Mouse (Mus musculus) thymus, postnatal 4 days (tissue): ENCODE results near the gene Krt1.

Source experiments
- DNase-seq: peaks from one replicate; pipeline ENCODE4 v3.0.0; 2021

Gene Krt1

GRCm38 (mm10) chr15:101850694-101851093, at the start of gene Krt1:
Gene Krt1, minus strand, starts transcription at chr15:101850794.
- no peak for DNase-seq

GRCm38 (mm10) chr15:101895216-101895615, 44.6 kb upstream of the Krt1 start:
- no peak for DNase-seq

DNA sequence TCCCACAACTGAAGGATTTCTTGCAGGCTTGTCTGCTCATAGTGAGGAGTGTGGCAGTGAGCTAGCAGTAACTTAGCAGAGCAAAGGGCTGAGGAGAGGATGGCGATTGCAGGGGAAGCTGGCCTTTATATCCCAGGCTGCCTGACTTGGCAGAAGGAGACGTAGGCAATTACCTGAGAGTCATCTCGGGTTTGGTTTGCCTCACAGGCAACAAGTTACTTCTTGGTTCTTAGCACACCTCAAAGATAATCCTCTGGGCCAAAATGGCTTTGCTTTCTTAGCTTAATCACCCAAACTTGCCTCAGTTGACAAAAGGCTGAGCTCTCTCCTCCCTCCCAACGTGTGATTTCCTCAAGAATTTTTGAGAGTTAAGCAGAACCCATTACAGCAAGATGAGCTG, 42.2 kb upstream of the Krt1 start, which contains the start of gene Krt76:
TSS of gene Krt76 (minus strand) at position 101 of the 400 bp plus-strand sequence.
- DNase-seq: no peak

DNA sequence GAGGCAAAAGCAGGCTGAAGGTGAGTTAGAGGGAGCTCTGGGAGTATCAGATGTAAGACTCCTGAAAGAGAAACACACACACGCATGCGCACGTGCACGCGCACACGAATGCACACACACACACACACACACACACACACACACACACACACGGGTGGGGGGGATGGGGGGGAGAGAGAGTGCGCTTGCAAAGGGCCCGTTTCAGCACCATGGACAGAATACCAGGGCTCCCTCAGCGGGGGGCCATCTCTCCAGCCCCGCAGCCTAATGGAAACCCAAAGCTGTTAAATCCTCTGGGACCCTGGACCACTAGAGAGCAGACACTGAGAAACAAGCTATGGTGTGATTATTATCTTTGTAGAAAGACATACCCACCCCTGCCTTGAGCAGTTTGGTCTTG, 29.2 kb upstream of the Krt1 start:
- peak; percentile 21 for DNase-seq

- DNase-seq: no peak
These were observed 27.4 kb upstream of the Krt1 start for GRCm38 (mm10) chr15:101878041-101878440.

DNA sequence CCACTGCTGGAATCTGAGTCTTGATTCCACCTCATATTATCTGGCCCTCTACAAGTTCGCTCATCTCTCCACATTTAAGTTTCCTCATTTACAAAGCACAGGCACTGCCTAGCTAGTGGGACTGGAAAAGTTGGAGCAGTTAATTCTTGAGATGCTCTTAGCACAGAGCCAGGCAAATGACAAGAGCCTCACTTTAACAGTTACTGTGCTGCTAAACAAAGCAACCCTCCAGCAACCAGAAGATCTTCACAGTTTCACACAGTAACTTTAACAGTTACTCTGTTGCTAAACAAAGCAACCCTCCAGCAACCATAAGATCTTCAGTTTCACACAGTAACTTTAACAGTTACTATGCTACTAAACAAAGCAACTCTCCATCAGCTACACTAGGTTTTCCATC, 23.8 kb upstream of the Krt1 start:
- DNase-seq: no peak

- no peak for DNase-seq
These were observed 22.6 kb upstream of the Krt1 start for GRCm38 (mm10) chr15:101873231-101873630.

DNA sequence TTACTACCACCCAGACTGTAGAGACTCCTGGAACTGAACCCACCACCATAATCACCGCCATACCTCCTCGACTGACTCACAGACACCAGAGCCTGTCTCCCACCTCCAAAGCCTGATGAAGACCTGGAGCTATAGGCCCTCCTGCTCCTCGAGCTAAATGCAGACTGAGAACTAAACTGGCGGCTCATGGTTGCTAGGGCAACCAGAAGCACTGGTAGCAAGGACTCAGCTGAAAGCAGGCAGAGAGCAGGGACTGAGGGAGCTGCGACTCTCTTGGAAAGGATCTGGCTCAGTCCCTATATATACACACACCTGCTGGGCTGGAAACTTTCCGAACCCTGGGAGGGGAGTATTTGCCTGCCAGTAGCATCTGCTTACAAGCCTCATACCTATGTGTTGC, 18.8 kb upstream of the Krt1 start, which contains the start of gene Krt77:
TSS of gene Krt77 (minus strand) at position 275 of the 400 bp plus-strand sequence.
- no peak for DNase-seq

GRCm38 (mm10) chr15:101866754-101867153, 16.2 kb upstream of the Krt1 start:
- no peak for DNase-seq

DNA sequence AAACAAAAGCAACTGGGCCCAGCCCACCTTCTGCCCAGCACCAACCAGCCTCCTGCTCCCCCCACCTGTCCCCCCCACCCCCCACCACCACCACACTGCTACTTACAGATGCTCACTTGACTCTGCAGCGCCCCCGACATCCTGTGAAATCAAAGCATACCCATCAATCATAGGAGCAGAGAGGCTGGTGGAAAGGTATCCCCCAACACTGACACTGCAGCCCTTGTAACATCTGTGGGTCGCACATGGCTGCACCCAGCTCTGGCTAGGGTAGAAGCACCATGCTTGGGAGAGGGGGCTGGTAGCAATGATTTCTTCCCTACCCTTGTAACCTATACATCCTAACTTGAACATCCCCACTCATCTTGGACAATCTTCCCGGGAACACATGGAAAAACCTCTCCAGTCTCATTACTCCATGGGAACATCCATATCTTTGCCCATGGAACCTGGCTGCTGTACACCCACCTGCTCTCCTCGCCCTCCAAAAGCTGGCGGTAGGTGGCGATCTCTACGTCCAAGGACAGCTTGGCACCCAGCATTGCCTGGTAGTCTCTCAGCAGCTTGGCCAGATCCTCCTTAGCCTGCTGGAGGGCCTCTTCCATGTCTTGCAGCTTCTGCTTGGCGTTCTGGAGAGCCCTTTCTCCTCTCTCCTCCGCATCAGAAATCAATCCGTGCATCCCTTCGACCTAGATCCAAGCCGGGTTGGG, 10.0 kb upstream of the Krt1 start:
- DNase-seq: peak; percentile 25

- DNase-seq: peak; percentile 66
These were observed 9.2 kb upstream of the Krt1 start for GRCm38 (mm10) chr15:101859735-101860170.

DNA sequence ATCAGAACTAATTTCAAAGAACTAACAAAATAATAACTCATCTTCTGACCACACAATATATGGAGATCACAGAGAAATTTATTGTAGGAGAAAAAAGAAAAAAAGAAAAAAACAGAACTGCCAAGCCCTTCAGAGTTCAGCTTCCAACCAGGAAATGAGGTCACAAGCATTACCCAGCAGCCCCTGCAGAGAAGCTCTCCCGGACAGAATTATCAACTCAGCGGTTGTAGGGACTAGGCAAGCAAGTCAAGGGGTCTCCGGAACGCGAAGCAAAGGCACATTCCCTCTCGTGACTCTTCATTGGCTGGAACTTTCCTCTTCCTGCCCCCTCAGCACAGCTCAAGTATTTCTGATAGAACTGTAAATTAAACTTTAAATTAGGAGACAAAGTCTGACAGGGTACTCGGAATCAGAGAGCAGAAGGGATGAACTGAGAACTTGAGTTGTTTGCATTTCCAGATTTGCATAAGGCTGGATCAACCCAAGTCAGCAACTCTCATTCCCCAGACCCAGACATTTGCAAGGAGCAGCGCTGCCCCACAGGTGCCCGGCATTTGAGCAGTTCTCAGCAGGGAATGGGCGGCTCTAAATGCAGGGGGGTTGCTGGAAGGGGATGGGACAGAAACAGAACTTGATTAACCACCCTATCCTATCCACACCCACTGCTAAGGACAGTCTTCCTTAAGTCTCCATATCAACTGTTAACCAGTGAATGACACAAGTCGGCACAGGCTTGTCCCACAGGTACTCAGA, 8.3 kb upstream of the Krt1 start:
- DNase-seq: no peak

- DNase-seq: no peak
These were observed 6.1 kb upstream of the Krt1 start for GRCm38 (mm10) chr15:101856696-101857095.

- DNase-seq: no peak
These were observed 5.1 kb upstream of the Krt1 start for GRCm38 (mm10) chr15:101855732-101856131.

DNA sequence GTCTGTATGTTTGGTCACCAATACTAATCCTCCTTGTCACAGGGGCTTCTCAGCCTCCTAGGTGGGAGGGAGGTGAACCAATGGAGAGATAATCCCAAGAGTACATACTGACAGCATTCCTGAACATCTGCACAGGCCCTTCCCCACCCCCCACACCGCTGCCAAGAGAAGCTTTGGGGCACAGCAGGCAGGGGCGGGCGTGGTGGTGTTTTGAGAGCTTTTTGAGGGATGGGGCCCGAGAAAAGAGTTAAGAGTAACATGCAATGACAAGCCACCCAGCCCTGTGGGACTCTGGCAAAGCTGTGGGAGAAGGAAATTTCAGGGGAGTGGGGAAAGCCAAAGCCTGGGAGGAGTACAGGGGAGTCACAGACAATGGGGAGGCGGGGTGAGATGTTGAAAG, 3.7 kb upstream of the Krt1 start:
- DNase-seq: no peak

- no peak for DNase-seq
These were observed 2.0 kb upstream of the Krt1 start for GRCm38 (mm10) chr15:101852571-101852970.

DNA sequence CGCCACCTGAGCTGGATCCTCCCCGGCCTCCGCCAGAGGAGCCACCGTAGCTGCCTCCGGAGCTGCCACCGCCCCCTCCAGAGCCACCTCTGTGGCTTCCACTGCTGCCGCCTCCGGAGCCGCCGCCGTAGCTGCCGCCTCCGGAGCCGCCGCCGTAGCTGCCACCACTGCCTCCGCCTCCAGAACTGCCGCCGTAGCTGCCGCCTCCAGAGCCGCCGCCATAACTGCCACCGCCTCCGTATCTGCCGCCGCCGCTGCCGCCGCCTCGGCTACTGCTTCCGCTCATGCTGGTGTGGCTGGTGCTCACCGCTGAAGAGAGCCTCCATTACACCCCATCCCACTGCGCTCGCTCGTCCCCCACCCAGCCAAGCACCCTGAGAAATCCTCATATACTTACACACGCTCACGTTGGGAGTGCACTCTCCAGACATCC, 4.6 kb downstream of the Krt1 start:
- peak; percentile 70 for DNase-seq

DNA sequence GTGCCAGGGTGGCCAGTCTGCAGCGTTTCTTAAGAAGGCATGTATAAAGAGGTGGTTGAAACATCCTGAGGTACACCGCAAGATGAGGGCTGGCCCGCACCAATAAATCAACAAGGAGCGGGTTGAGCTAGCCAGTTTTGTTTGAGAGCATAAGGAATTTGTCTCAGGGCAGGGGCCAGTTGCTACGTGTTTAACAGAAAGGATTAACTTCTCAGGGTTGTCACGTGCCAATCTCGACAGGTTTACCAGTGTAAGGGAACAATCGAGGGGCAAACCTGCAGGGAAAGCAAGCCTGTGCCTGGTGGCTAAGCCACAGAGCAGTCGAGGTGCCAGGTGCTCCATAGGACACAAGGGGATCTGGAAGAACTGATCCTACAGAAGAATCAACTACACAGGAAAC, 7.4 kb downstream of the Krt1 start:
- DNase-seq: no peak

DNA sequence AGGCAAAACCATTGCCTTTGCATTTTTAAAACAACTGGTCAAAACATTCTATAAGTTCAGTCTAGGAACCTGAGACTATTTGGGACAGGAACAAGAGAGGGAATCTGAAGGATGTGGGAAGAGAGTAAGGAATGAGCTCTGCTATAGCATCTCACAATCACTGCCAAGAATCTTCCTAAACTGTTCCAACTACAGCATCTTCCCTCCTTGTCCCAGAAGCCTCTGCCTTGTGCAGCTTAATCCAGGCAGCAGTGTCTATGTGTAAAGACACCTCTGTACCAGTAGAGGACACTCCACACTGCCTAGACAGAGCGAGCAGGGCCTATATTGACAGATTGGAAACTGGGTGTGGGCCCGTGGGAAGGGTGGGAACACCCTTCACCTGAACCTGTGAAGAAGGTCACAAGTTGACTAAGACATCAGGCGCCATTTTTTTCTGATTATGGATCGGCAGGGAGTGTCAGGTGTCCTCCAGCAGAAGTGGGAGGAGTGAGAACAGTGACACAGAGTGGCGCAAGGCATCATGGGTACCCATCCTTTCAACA, 15.7 kb downstream of the Krt1 start:
- no peak for DNase-seq

DNA sequence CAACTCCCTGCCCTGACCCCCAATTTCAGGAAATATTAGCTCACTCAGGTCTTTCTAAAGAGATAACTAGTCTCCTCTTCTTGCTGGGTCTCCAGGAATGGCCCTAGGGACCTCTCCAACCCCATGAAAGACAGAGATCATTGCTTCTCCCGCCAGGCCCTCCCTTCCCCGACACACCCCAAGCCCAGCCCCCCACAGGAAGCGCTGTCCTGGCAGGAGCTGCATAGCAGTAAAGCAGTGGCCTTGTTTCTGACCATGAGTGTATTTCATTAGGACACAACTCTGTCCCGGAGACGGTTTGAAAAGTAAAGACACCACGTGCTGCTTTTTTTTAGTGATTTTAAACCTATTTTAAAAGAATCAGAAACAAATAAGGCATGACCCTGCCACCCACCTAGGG, 17.5 kb downstream of the Krt1 start:
- no peak for DNase-seq

- DNase-seq: no peak
These were observed 21.2 kb downstream of the Krt1 start for GRCm38 (mm10) chr15:101829441-101829840.

- no peak for DNase-seq
These were observed 28.8 kb downstream of the Krt1 start for GRCm38 (mm10) chr15:101821786-101822185.

DNA sequence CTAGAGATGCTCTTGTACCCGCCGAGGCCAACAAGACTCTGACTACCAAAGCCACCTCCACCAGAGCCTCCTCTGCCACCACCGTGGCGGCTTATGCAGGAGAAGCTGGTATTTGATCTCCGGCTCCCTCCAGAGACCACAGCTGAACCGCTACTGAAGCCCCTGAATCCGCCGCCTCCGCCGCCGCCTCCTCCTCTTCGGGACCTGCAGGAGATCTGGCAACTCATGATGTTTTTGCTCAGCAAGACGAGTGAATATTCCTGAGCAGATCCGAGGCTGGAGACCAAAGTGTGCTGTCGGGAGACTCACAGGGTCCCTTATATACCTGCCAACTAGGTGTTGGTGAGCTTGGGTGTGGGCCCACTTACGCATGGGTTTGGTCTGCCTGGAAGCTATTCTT, 32.7 kb downstream of the Krt1 start, which contains the start of gene Krt2:
TSS of gene Krt2 (minus strand) at position 295 of the 400 bp plus-strand sequence.
- no peak for DNase-seq
